Mouse (Mus musculus): ENCODE data around the gene Tspan9.

Tspan9 gene

GRCm38 (mm10) chr6:127917712-127918111 is 225.7 kb downstream of the Tspan9 start:
- no peak for DNase-seq

GRCm38 (mm10) chr6:127916993-127917392 is 226.4 kb downstream of the Tspan9 start:
- no peak for DNase-seq

GRCm38 (mm10) chr6:127912938-127913337 is 230.5 kb downstream of the Tspan9 start:
- no peak for DNase-seq

GRCm38 (mm10) chr6:127911687-127912086 is 231.7 kb downstream of the Tspan9 start:
- no peak for DNase-seq
